Mouse (Mus musculus) limb, embryonic 12.5 days (tissue): ENCODE measurements around the gene Defb45. TPM values are rescaled to one million over a fixed set of nuclear protein-coding genes. Genes with fewer than 3 reads are reported as not detected.

Source experiments
- ATAC-seq: fragments of 200-750 bp; cut with Nextera tagmentation; 2 replicates; pipeline ENCODE4 v1.8.0; 2017; ENCODE audit warnings: low read depth, moderate TSS enrichment; ENCODE audit not compliant: insufficient number of reproducible peaks, insufficient read depth, low FRiP score, low TSS enrichment
- H3K27ac ChIP-seq: fragments of 300-500 bp; sonication (generic); 2 replicates; pipeline ENCODE4 v1.5.1; 2016; ENCODE audit warnings: mild to moderate bottlenecking, moderate library complexity
- H3K27me3 ChIP-seq: fragments of 300-500 bp; sonication (generic); 2 replicates; pipeline ENCODE4 v1.6.1; 2016; ENCODE audit warnings: mild to moderate bottlenecking, moderate library complexity
- H3K36me3 ChIP-seq: fragments of 300-500 bp; sonication (generic); 2 replicates; pipeline ENCODE4 v1.6.1; 2016; ENCODE audit warnings: mild to moderate bottlenecking, moderate library complexity
- H3K4me1 ChIP-seq: fragments of 300-500 bp; sonication (generic); replicated peaks from 2 replicates; pipeline ENCODE4 v1.6.1; 2016
- H3K4me2 ChIP-seq: fragments of 300-500 bp; sonication (generic); 2 replicates; pipeline ENCODE4 v1.6.1; 2016; ENCODE audit warnings: mild to moderate bottlenecking, moderate library complexity
- H3K4me3 ChIP-seq: fragments of 300-500 bp; sonication (generic); replicated peaks from 2 replicates; pipeline ENCODE4 v1.5.1; 2016; ENCODE audit warnings: mild to moderate bottlenecking
- H3K9ac ChIP-seq: fragments of 300-500 bp; sonication (generic); replicated peaks from 2 replicates; pipeline ENCODE4 v1.6.1; 2016; ENCODE audit warnings: mild to moderate bottlenecking, moderate library complexity
- H3K9me3 ChIP-seq: fragments of 300-500 bp; sonication (generic); 2 replicates; pipeline ENCODE4 v1.6.1; 2016; ENCODE audit warnings: mild to moderate bottlenecking, moderate library complexity
- WGBS: fragments of 180-500 bp; shearing (Covaris S2); methylation state at CpG from one replicate; pipeline ENCODE4 v1.1.7; 2016; 5-methylcytosine and 5-hydroxymethylcytosine counted together
- polyA plus RNA-seq: library from polyadenylated mRNA; unstranded; fragments of >200 nt; fragmentation: Nextera tagmentation; extraction: Ambion mirVana; gene quantifications from 2 replicates; pipeline ENCODE4 v1.2.1, GENCODE M21; 2016

Defb45 gene
- polyA plus RNA-seq, 1 experiment from 2014 or later, result not detected

- no peak overlapping the region for H3K4me3 ChIP-seq
- no peak for ATAC-seq
- H3K27me3 ChIP-seq, result no peaks in the 10 kb centered on the region
- no peaks in the 10 kb centered on the region for H3K4me1 ChIP-seq
- no peaks in the 10 kb centered on the region for H3K36me3 ChIP-seq
- no peak overlapping the region for H3K9ac ChIP-seq
- 41% methylated on average over 6 of the region's 6 CpGs for WGBS
- H3K4me2 ChIP-seq, result no peak overlapping the region
- no peak overlapping the region for H3K27ac ChIP-seq
- no peaks in the 10 kb centered on the region for H3K9me3 ChIP-seq
Measured at GRCm38 (mm10) chr2:152607746-152608145, 8.5 kb upstream of the Defb45 start.

DNA sequence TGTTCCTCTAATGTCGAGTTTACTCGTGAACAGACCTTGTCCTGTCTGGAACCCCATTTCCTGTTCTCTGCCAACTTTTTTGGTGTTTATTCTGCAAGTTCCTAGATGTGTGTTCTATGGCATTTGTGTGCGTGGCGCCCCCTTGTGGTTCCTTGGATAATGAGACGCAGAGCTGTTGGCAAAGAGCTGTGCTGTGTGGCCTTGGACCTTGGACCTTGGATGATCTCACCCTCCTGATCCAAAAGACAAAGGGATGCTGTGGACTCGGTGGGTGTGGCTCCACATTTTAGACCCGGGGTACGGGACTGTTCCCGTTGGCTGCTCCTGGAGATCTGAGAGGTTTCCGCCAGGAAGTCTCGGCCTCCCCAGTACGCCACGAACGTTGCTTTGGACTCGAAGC lies 4.9 kb upstream of the Defb45 start, which contains the start of gene Defb36:
TSS of gene Defb36 (plus strand) at position 271 of the 400 bp plus-strand sequence.
- ATAC-seq, result no peak

DNA sequence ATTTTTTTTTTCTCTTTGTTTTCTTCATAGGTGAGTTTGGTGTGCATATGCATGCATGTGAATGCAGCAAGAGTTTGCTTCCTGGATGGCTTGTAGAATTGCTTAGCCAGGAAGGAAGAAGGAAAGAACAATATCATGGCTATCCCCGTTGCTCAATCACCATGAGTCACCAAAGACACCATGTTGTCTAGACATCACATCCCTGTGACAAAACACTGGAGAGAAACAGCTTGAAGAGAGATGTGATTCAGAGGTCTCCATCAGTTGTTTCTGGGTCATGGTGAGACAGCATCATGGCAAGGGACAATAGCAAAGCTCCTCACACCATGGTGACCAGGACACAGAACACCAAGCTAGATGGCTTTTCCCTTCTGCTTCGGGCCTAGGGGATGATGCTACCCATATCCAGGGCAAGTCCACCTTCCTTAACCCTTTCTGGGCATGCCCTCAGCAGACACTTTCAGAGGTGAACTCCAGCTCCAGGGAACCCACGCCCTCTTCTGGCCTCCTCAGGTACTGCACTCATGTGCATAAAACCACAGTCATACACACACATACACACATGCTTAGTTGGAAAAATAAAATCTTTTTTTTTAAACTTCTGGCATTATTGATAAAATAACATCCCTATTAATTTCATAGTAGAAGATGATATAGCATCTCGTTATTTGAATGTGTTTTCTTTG lies 2.2 kb upstream of the Defb45 start:
- H3K9me3 ChIP-seq, result no peaks in the 10 kb centered on the region
- H3K4me1 ChIP-seq, result no peaks in the 10 kb centered on the region
- H3K4me3 ChIP-seq, result no peak overlapping the region
- no peak overlapping the region for H3K27ac ChIP-seq
- no peak for ATAC-seq
- no peaks in the 10 kb centered on the region for H3K36me3 ChIP-seq
- no peak overlapping the region for H3K4me2 ChIP-seq
- WGBS, result 84% methylated on average over 4 of the region's 4 CpGs
- no peaks in the 10 kb centered on the region for H3K27me3 ChIP-seq
- no peak overlapping the region for H3K9ac ChIP-seq

More for the DNA sequence above, 4.9 kb upstream of the Defb45 start, which contains the start of gene Defb36:
- no peak within 1 kb of the TSS for H3K9ac ChIP-seq
- no peaks in the 10 kb centered on the region for H3K36me3 ChIP-seq
- no peak within 1 kb of the TSS for H3K27ac ChIP-seq
- H3K27me3 ChIP-seq, result no peaks in the 10 kb centered on the region
- H3K4me2 ChIP-seq, result no peak within 1 kb of the TSS
- no peaks in the 10 kb centered on the region for H3K9me3 ChIP-seq
- no peaks in the 10 kb centered on the region for H3K4me1 ChIP-seq
- 86% methylated on average over 15 of the region's 15 CpGs for WGBS
- no peak within 1 kb of the TSS for H3K4me3 ChIP-seq

- Histone ChIP-seq H3K9ac (no peak overlapping the region), H3K27ac (no peak overlapping the region), H3K4me3 (no peak overlapping the region), H3K9me3 (no peaks in the 10 kb centered on the region), H3K4me1 (no peaks in the 10 kb centered on the region), H3K36me3 (no peaks in the 10 kb centered on the region), H3K27me3 (no peaks in the 10 kb centered on the region), H3K4me2 (no peak overlapping the region)
- 85% methylated on average over 6 of the region's 6 CpGs for WGBS
- ATAC-seq, result no peak
Measured at GRCm38 (mm10) chr2:152600076-152600475, 877 bp upstream of the Defb45 start.

DNA sequence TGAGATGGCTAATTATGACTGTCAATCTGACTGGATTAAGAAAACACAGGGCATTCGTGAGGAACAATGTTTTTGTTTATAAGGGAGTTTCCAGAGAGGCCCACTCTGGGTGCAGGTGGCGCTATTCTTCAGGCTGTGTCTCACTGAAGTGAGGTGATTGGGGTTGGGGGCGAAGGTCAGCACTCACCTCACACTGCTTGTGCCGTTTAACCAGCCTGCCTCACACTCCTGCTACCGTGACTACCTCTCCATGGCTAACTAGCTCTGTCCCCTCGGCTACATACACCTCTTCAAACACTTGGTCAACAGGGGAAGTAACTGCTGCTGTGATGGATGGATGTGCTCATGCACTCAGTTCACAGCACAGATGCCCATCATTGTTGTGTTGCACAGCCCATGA lies 10.2 kb downstream of the Defb45 start:
- Histone ChIP-seq H3K9me3 (no peaks in the 10 kb centered on the region), H3K27me3 (no peaks in the 10 kb centered on the region), H3K4me2 (no peak overlapping the region), H3K36me3 (no peaks in the 10 kb centered on the region), H3K27ac (no peak overlapping the region), H3K9ac (no peak overlapping the region), H3K4me3 (no peak overlapping the region), H3K4me1 (no peaks in the 10 kb centered on the region; the same call in 1 of the 2 replicates)
- 36% methylated on average over 6 of the region's 6 CpGs for WGBS
- ATAC-seq, result no peak

GRCm38 (mm10) chr2:152588450-152588849 lies 10.7 kb downstream of the Defb45 start:
- no peak overlapping the region for H3K27ac ChIP-seq
- no peak for ATAC-seq
- no peaks in the 10 kb centered on the region; the same call in 1 of the 2 replicates for H3K4me1 ChIP-seq
- H3K36me3 ChIP-seq, result no peaks in the 10 kb centered on the region
- no peak overlapping the region for H3K4me2 ChIP-seq
- no peaks in the 10 kb centered on the region for H3K9me3 ChIP-seq
- WGBS, result 27% methylated on average over 2 of the region's 2 CpGs
- H3K4me3 ChIP-seq, result no peak overlapping the region
- no peaks in the 10 kb centered on the region for H3K27me3 ChIP-seq
- no peak overlapping the region for H3K9ac ChIP-seq

GRCm38 (mm10) chr2:152586926-152587560 lies 12.2 kb downstream of the Defb45 start:
- Histone ChIP-seq H3K4me2 (no peak overlapping the region), H3K9ac (no peak overlapping the region), H3K27me3 (no peaks in the 10 kb centered on the region), H3K4me3 (no peak overlapping the region), H3K27ac (no peak overlapping the region), H3K9me3 (no peaks in the 10 kb centered on the region), H3K4me1 (no peaks in the 10 kb centered on the region; the same call in 1 of the 2 replicates), H3K36me3 (no peaks in the 10 kb centered on the region)
- no peak for ATAC-seq
- whole genome bisulfite sequencing, result 81% methylated on average over 4 of the region's 4 CpGs

- no peak overlapping the region for H3K4me3 ChIP-seq
- ATAC-seq, result no peak
- H3K9ac ChIP-seq, result no peak overlapping the region
- no peaks in the 10 kb centered on the region for H3K27me3 ChIP-seq
- no peak overlapping the region for H3K4me2 ChIP-seq
- H3K36me3 ChIP-seq, result no peaks in the 10 kb centered on the region
- 88% methylated on average over 11 of the region's 11 CpGs for WGBS
- H3K27ac ChIP-seq, result no peak overlapping the region
- no peaks in the 10 kb centered on the region for H3K9me3 ChIP-seq
- no peaks in the 10 kb centered on the region for H3K4me1 ChIP-seq
Measured at GRCm38 (mm10) chr2:152580612-152581011, 18.6 kb downstream of the Defb45 start.

GRCm38 (mm10) chr2:152580107-152580506 lies 19.1 kb downstream of the Defb45 start, which contains the start of gene Defb19:
TSS of gene Defb19 (minus strand) at chr2:152580312.
- H3K9me3 ChIP-seq, result no peaks in the 10 kb centered on the region
- WGBS, result 70% methylated on average over 7 of the region's 7 CpGs
- ATAC-seq, result no peak
- no peak within 1 kb of the TSS for H3K4me3 ChIP-seq
- no peaks in the 10 kb centered on the region for H3K27me3 ChIP-seq
- H3K36me3 ChIP-seq, result no peaks in the 10 kb centered on the region
- no peak within 1 kb of the TSS for H3K9ac ChIP-seq
- H3K27ac ChIP-seq, result no peak within 1 kb of the TSS
- no peaks in the 10 kb centered on the region for H3K4me1 ChIP-seq
- H3K4me2 ChIP-seq, result no peak within 1 kb of the TSS

- Histone ChIP-seq H3K4me1 (no peaks in the 10 kb centered on the region), H3K36me3 (no peaks in the 10 kb centered on the region), H3K27me3 (0 out of 2 replicates have a peak, but pooled peaks cover 4% of the 10 kb centered on the region), H3K9ac (no peak overlapping the region), H3K9me3 (no peaks in the 10 kb centered on the region), H3K4me2 (no peak overlapping the region), H3K4me3 (no peak overlapping the region), H3K27ac (no peak overlapping the region)
- 87% methylated on average over 8 of the region's 8 CpGs for WGBS
- no peak for ATAC-seq
Measured at GRCm38 (mm10) chr2:152573484-152573883, 25.7 kb downstream of the Defb45 start.

DNA sequence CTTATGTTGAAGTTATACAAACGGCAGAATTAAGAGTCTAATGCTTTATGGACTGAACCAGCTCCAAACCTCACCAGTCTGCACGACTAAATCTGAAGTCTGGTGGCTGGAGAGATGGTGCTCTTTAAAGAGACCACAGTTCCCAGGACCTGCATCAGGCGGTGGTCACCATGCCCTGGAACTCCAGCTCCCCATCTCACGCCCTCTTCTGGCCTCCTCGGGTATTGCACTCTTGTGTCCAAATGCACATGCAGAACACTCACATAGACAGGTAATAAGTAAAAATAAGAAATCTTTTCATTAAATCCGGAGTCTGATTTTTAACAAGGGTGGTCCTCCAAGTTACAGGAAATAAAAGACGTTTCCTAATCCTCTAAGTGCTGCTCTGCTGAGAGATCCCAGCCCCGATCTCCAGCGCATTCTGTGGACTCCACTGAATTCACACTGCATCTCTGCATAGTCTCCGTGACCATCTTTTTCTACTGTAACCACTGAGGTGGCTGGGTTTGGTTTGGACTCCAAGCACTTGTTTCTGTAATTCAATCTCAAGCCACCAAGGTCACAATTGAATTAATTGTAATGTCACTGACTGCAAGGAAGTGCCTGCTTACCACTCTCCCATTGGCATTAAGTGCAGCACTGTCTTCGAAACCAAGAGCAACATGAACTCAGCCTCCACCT lies 26.9 kb downstream of the Defb45 start, which contains the start of gene Defb21:
TSS of gene Defb21 (plus strand) at position 631 of the 681 bp plus-strand sequence.
- H3K27ac ChIP-seq, result no peak within 1 kb of the TSS
- 63% methylated on average over 11 of the region's 11 CpGs for WGBS
- H3K4me2 ChIP-seq, result no peak within 1 kb of the TSS
- H3K9ac ChIP-seq, result no peak within 1 kb of the TSS
- H3K36me3 ChIP-seq, result no peaks in the 10 kb centered on the region
- no peak for ATAC-seq
- H3K4me3 ChIP-seq, result no peak within 1 kb of the TSS
- H3K9me3 ChIP-seq, result no peaks in the 10 kb centered on the region
- 0 out of 2 replicates have a peak, but pooled peaks cover 4% of the 10 kb centered on the region for H3K27me3 ChIP-seq
- H3K4me1 ChIP-seq, result no peaks in the 10 kb centered on the region
